Comparison of ENCODE assay signal across 26 mouse cellular contexts in the genomic region with DNA sequence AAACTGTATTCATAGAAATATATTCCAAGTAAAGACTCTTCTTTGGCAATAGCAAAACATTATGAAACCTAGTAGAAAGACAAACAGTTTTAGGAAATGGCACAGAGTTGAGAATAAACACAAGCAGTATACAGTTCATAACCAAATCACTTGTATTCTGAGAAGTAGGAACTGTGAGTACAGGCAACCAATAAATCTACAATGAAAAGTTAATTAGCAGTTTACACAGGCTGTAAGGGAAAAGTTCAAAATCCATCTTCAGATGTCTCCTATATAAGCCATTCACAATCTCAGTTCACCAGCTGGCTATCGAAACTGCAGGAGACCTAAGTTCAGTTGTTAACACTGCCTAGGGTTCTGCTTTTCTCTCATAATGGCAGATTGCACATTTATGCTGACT. TPM values are rescaled to one million over a fixed set of nuclear protein-coding genes. Genes with fewer than 3 reads are reported as not detected.
"Had no signal": no experiment of that assay in that cellular context is flagged by ENCODE, and none has a peak within 500 bp of the region (broad histone marks: within the 10 kb centered on the region; RNA-seq: fewer than 3 reads in every experiment).

Gene 2010106E10Rik, plus strand, starts transcription at position 301 of the 400 bp plus-strand sequence.

- H3K9me3 ChIP-seq: liver, embryonic 15.5 days; midbrain, embryonic 10.5 days; midbrain, embryonic 12.5 days; neural tube, embryonic 13.5 days; neural tube, embryonic 15.5 days had no signal

- H3K4me1 ChIP-seq: liver, embryonic 15.5 days; midbrain, embryonic 10.5 days; midbrain, embryonic 12.5 days; neural tube, embryonic 13.5 days; neural tube, embryonic 15.5 days had no signal

- ATAC-seq: liver, postnatal 0 days; midbrain, embryonic 16.5 days had no signal

- H3K9ac ChIP-seq: liver, embryonic 15.5 days; liver, postnatal 0 days; lung, embryonic 14.5 days; midbrain, embryonic 12.5 days; neural tube, embryonic 13.5 days; neural tube, embryonic 15.5 days had no signal

- H3K27me3 ChIP-seq: liver, embryonic 15.5 days; midbrain, embryonic 12.5 days; neural tube, embryonic 13.5 days; neural tube, embryonic 15.5 days had no signal

- DNase-seq: liver, postnatal 0 days; lung, embryonic 14.5 days; lung, postnatal 10 days; lung, postnatal 4 days; midbrain, embryonic 14.5 days; retina, postnatal 1 day; right cerebral cortex, adult 18-20 months; right cerebral cortex, postnatal 25 days; right cerebral cortex, postnatal 4 days; thymus, adult 18-20 months; thymus, postnatal 14 days; thymus, postnatal 36 days had no signal

- H3K36me3 ChIP-seq: liver, embryonic 15.5 days; midbrain, embryonic 10.5 days; midbrain, embryonic 12.5 days; neural tube, embryonic 13.5 days; neural tube, embryonic 15.5 days had no signal

- H3K4me2 ChIP-seq: liver, embryonic 15.5 days; lung, embryonic 14.5 days; midbrain, embryonic 12.5 days; neural tube, embryonic 13.5 days; neural tube, embryonic 15.5 days had no signal

- H3K27ac ChIP-seq: liver, embryonic 15.5 days; midbrain, embryonic 10.5 days; midbrain, embryonic 12.5 days; neural tube, embryonic 13.5 days; neural tube, embryonic 15.5 days had no signal

- H3K4me3 ChIP-seq: liver, embryonic 15.5 days; midbrain, embryonic 10.5 days; midbrain, embryonic 12.5 days; myocyte; neural tube, embryonic 13.5 days; neural tube, embryonic 15.5 days had no signal

RNA-seq across cellular contexts. Expression of gene 2010106E10Rik, which starts in this region (rescaled TPM):
- total RNA-seq: megakaryocyte, adult 5-6 weeks; megakaryocyte-erythroid progenitor cell, adult 5-6 weeks had no signal
- polyA plus RNA-seq: liver, embryonic 15.5 days; liver, postnatal 0 days; lung, embryonic 14.5 days; lung, embryonic 16.5 days; midbrain, embryonic 10.5 days; midbrain, embryonic 12.5 days; midbrain, embryonic 14.5 days; midbrain, embryonic 16.5 days; myocyte; neural tube, embryonic 11.5 days; neural tube, embryonic 13.5 days; neural tube, embryonic 15.5 days; spleen, adult 2 months; stomach, embryonic 14.5 days; thymus, postnatal 0 days had no signal
